Mouse (Mus musculus) small intestine, adult 2 months (tissue): ENCODE results near the gene Pomgnt2.

Source experiments
- CTCF ChIP-seq: fragments of 200-500 bp; IDR thresholded peaks from 2 replicates; pipeline ENCODE4 v1.5.1; 2012; ENCODE audit warnings: low read depth, mild to moderate bottlenecking, control low read depth, inconsistent platforms, low read length, moderate library complexity, mixed read lengths; ENCODE audit not compliant: insufficient replicate concordance, insufficient read length; ENCODE audit errors: extremely low read depth
- POLR2A ChIP-seq: fragments of 200-500 bp; IDR thresholded peaks from 2 replicates; pipeline ENCODE4 v1.6.1; 2012; ENCODE audit warnings: low read depth, mild to moderate bottlenecking, control low read depth, inconsistent platforms, low read length, moderate library complexity

GRCm38 (mm10) chr9:121937944-121938355, 59.0 kb downstream of the Pomgnt2 start:
- TF ChIP-seq CTCF, result no peak
- no peak for TF ChIP-seq POLR2A
